Mouse (Mus musculus) midbrain, embryonic 15.5 days (tissue): Measurements from ENCODE around the gene D5Ertd577e. TPM values are rescaled to one million over a fixed set of nuclear protein-coding genes. Genes with fewer than 3 reads are reported as not detected.
"Not testable (repeated sequence)": the region's sequence is repeated elsewhere in the genome, so short reads cannot be mapped to it uniquely, and the experiment has no call there.

Experiments used
- ATAC-seq: fragments of 200-750 bp; cut with Nextera tagmentation; replicated peaks from 2 replicates; pipeline ENCODE4 v1.8.0; 2017; ENCODE audit warnings: moderate TSS enrichment
- H3K27ac ChIP-seq: fragments of 300-500 bp; sonication (generic); 2 replicates; pipeline ENCODE4 v1.5.1; 2015; ENCODE audit warnings: mild to moderate bottlenecking, inconsistent platforms
- H3K27me3 ChIP-seq: fragments of 300-500 bp; sonication (generic); replicated peaks from 2 replicates; pipeline ENCODE4 v1.6.1; 2015; ENCODE audit warnings: inconsistent platforms
- H3K36me3 ChIP-seq: fragments of 300-500 bp; sonication (generic); replicated peaks from 2 replicates; pipeline ENCODE4 v1.6.1; 2015; ENCODE audit warnings: inconsistent platforms
- H3K4me1 ChIP-seq: fragments of 300-500 bp; sonication (generic); 2 replicates; pipeline ENCODE4 v1.6.1; 2015; ENCODE audit warnings: inconsistent platforms
- H3K4me2 ChIP-seq: fragments of 300-500 bp; sonication (generic); 2 replicates; pipeline ENCODE4 v1.6.1; 2015; ENCODE audit warnings: inconsistent platforms, mild to moderate bottlenecking, moderate library complexity
- H3K4me3 ChIP-seq: fragments of 300-500 bp; sonication (generic); 2 replicates; pipeline ENCODE4 v1.5.1; 2015; ENCODE audit warnings: mild to moderate bottlenecking, inconsistent platforms
- H3K9ac ChIP-seq: fragments of 300-500 bp; sonication (generic); 2 replicates; pipeline ENCODE4 v1.6.1; 2015; ENCODE audit warnings: mild to moderate bottlenecking, inconsistent platforms
- H3K9me3 ChIP-seq: fragments of 300-500 bp; sonication (generic); 2 replicates; pipeline ENCODE4 v1.6.1; 2016; ENCODE audit warnings: inconsistent platforms
- WGBS: fragments of 180-500 bp; shearing (Covaris S2); methylation state at CpG from one replicate; pipeline ENCODE4 v1.1.7; 2015; ENCODE audit warnings: mixed read lengths; 5-methylcytosine and 5-hydroxymethylcytosine counted together
- polyA plus RNA-seq: library from polyadenylated mRNA; unstranded; fragments of >200 nt; fragmentation: Nextera tagmentation; extraction: Ambion mirVana; gene quantifications from 2 replicates; pipeline ENCODE4 v1.2.1, GENCODE M21; 2015

Gene D5Ertd577e
- polyA plus RNA-seq: not detected in 2 replicates

- H3K4me3 ChIP-seq, H3K27me3 ChIP-seq, H3K9me3 ChIP-seq, H3K9ac ChIP-seq, ATAC-seq, H3K27ac ChIP-seq, H3K4me1 ChIP-seq, H3K4me2 ChIP-seq, H3K36me3 ChIP-seq: not testable (repeated sequence)
- 32% methylated on average over 1 of the region's 1 CpGs for WGBS
These were observed at the start of gene D5Ertd577e for GRCm38 (mm10) chr5:95456506-95456905. D5Ertd577e (plus strand) TSS chr5:95456806.

GRCm38 (mm10) chr5:95510458-95510857 is 53.9 kb downstream of the D5Ertd577e start, which contains the start of gene Gm3286:
Gm3286 (plus strand) TSS chr5:95510758.
- H3K27ac ChIP-seq, ATAC-seq, H3K27me3 ChIP-seq, H3K4me2 ChIP-seq, H3K4me3 ChIP-seq, H3K9me3 ChIP-seq, H3K9ac ChIP-seq, H3K4me1 ChIP-seq, H3K36me3 ChIP-seq: not testable (repeated sequence)

Other genes with a start within 250 kb of the D5Ertd577e start
- gene Gm10424, start 184.0 kb upstream of the D5Ertd577e start, polyA plus RNA-seq: not detected in 2 replicates
- not detected in 2 replicates for gene Gm3259, start 150.9 kb upstream of the D5Ertd577e start, polyA plus RNA-seq
- gene Gm3286, start 54.0 kb downstream of the D5Ertd577e start, polyA plus RNA-seq: not detected in 2 replicates
- gene Gm7971, start 138.1 kb downstream of the D5Ertd577e start, polyA plus RNA-seq: not detected in 2 replicates